Comparison of ENCODE assay signal across 24 mouse cellular contexts in the genomic region with DNA sequence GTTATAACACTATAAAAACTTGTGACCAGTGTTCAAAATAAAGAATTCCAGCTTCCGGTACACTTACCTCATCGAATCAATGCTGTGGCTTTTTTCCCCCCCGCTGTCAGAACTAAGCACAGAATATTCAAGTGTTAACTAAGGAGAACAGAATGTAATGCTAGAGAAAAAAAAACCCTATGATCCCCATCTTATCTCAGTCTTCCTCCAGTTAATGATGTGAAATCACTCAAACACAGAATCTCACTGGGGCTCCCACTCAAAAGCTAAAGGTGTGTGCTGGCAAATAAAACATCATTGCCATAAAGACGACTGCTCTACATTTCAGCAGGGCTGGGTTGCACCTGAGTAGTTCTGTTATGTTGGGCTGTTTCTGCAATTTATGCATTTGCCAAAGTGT.
"Had no signal": no experiment of that assay in that cellular context is flagged by ENCODE, and none has a peak within 500 bp of the region (broad histone marks: within the 10 kb centered on the region; RNA-seq: fewer than 3 reads in every experiment).

No protein-coding gene starts in this region.

- H3K27me3 ChIP-seq: heart, embryonic 12.5 days; hindbrain, embryonic 12.5 days; intestine, embryonic 15.5 days; limb, embryonic 12.5 days had no signal

- H3K4me3 ChIP-seq: gastrocnemius, adult 2 months; heart, embryonic 10.5 days; heart, embryonic 12.5 days; hindbrain, embryonic 10.5 days; hindbrain, embryonic 12.5 days; intestine, embryonic 15.5 days; layer of hippocampus, adult 2 months; left cerebral cortex, adult 2 months; limb, embryonic 10.5 days; limb, embryonic 12.5 days had no signal

- H3K9ac ChIP-seq: heart, embryonic 12.5 days; hindbrain, embryonic 12.5 days; hindbrain, embryonic 14.5 days; intestine, embryonic 15.5 days; limb, embryonic 12.5 days had no signal

- H3K36me3 ChIP-seq: heart, embryonic 10.5 days; heart, embryonic 12.5 days; hindbrain, embryonic 10.5 days; hindbrain, embryonic 12.5 days; intestine, embryonic 15.5 days; limb, embryonic 10.5 days; limb, embryonic 12.5 days had no signal

- H3K27ac ChIP-seq: gastrocnemius, adult 2 months; heart, embryonic 10.5 days; hindbrain, embryonic 10.5 days; hindbrain, embryonic 12.5 days; hindbrain, embryonic 14.5 days; intestine, embryonic 15.5 days; layer of hippocampus, adult 2 months; left cerebral cortex, adult 2 months; limb, embryonic 10.5 days; limb, embryonic 12.5 days had no signal

- DNase-seq: gastrocnemius, adult 2 months; gastrocnemius, postnatal 10 days; gastrocnemius, postnatal 25 days; heart, adult 18-20 months; heart, postnatal 10 days; heart, postnatal 4 days; kidney, adult 18-20 months; kidney, adult 8-10 months; kidney, postnatal 10 days; kidney, postnatal 25 days; kidney, postnatal 4 days had no signal

- H3K4me2 ChIP-seq: heart, embryonic 12.5 days; hindbrain, embryonic 12.5 days; hindbrain, embryonic 14.5 days; intestine, embryonic 15.5 days; limb, embryonic 12.5 days had no signal

- ATAC-seq: hindbrain, embryonic 16.5 days; inflammation-experienced regulatory T-cells, adult 6 months; intestine, embryonic 15.5 days; intestine, postnatal 0 days had no signal

- H3K9me3 ChIP-seq: heart, embryonic 10.5 days; heart, embryonic 12.5 days; hindbrain, embryonic 10.5 days; hindbrain, embryonic 12.5 days; intestine, embryonic 15.5 days; limb, embryonic 10.5 days; limb, embryonic 12.5 days had no signal

- H3K4me1 ChIP-seq: heart, embryonic 10.5 days; hindbrain, embryonic 10.5 days; hindbrain, embryonic 12.5 days; intestine, embryonic 15.5 days; limb, embryonic 10.5 days; limb, embryonic 12.5 days had no signal
